Mouse (Mus musculus) midbrain, embryonic 14.5 days (tissue): ENCODE measurements at regions not wholly inside any gene's neighbourhood (a gene's known extent, or its start where the extent isn't known, plus 50 kb on each side); places are given as distances from the start of the nearest gene placed in this dataset.

Experiments
- ATAC-seq: fragments of 200-750 bp; cut with Nextera tagmentation; 2 replicates; pipeline ENCODE4 v1.8.0; 2017; ENCODE audit warnings: moderate number of reproducible peaks, moderate library complexity; ENCODE audit not compliant: low FRiP score, low TSS enrichment
- DNase-seq: peaks from one replicate; pipeline ENCODE4 v3.0.0-alpha.2; 2015
- H3K27ac ChIP-seq: fragments of 300-500 bp; sonication (generic); replicated peaks from 2 replicates; pipeline ENCODE4 v1.5.1; 2014; ENCODE audit warnings: mild to moderate bottlenecking, low read depth, low read length, moderate library complexity
- H3K27me3 ChIP-seq: fragments of 300-500 bp; sonication (generic); 2 replicates; pipeline ENCODE4 v1.6.1; 2014; ENCODE audit warnings: low read length, control low read depth, mixed read lengths; ENCODE audit not compliant: control insufficient read depth, insufficient read depth
- H3K36me3 ChIP-seq: fragments of 300-500 bp; sonication (generic); 2 replicates; pipeline ENCODE4 v1.6.1; 2014; ENCODE audit warnings: low read length, control low read depth; ENCODE audit not compliant: control insufficient read depth, insufficient read depth
- H3K4me1 ChIP-seq: fragments of 300-500 bp; sonication (generic); 2 replicates; pipeline ENCODE4 v1.6.1; 2014; ENCODE audit warnings: mild to moderate bottlenecking, antibody characterized with exemption, low read length, control low read depth; ENCODE audit not compliant: control insufficient read depth, insufficient read depth
- H3K4me2 ChIP-seq: fragments of 300-500 bp; sonication (generic); 2 replicates; pipeline ENCODE4 v1.6.1; 2014; ENCODE audit warnings: mild to moderate bottlenecking, low read length, moderate library complexity
- H3K4me3 ChIP-seq: fragments of 300-500 bp; sonication (generic); replicated peaks from 2 replicates; pipeline ENCODE4 v1.5.1; 2014; ENCODE audit warnings: low read depth, low read length
- H3K9ac ChIP-seq: fragments of 300-500 bp; sonication (generic); replicated peaks from 2 replicates; pipeline ENCODE4 v1.6.1; 2014; ENCODE audit warnings: mild to moderate bottlenecking, low read length, moderate library complexity
- H3K9me3 ChIP-seq: fragments of 300-500 bp; sonication (generic); 2 replicates; pipeline ENCODE4 v1.6.1; 2016; ENCODE audit warnings: low read length, control low read depth, mixed read lengths; ENCODE audit not compliant: control insufficient read depth
- WGBS: fragments of 180-500 bp; shearing (Covaris S2); extraction: QIAGEN DNeasy Blood & Tissue Kit; methylation state at CpG from one replicate; pipeline ENCODE4 v1.1.7; 2014; 5-methylcytosine and 5-hydroxymethylcytosine counted together

- DNase-seq (peak; percentile 55), ATAC-seq (no peak)
- Histone ChIP-seq H3K36me3 (no peaks in the 10 kb centered on the region), H3K27me3 (no peaks in the 10 kb centered on the region), H3K4me3 (no peak overlapping the region), H3K9me3 (no peaks in the 10 kb centered on the region), H3K4me1 (peaks cover 10% of the 10 kb centered on the region; the same call in 1 of the 2 replicates), H3K27ac (no peak overlapping the region), H3K9ac (no peak overlapping the region), H3K4me2 (no peak overlapping the region)
- 55% methylated on average over 3 of the region's 3 CpGs for WGBS
These were observed 50.3 kb upstream of the Fer start for GRCm38 (mm10) chr17:63812586-63812985.
